Mouse (Mus musculus): ENCODE measurements around the gene Eprs. TPM values are rescaled to one million over a fixed set of nuclear protein-coding genes. Genes with fewer than 3 reads are reported as not detected.

Eprs gene
- polyA plus RNA-seq, 1 experiment from 2014 or later, result 96.4 TPM

DNA sequence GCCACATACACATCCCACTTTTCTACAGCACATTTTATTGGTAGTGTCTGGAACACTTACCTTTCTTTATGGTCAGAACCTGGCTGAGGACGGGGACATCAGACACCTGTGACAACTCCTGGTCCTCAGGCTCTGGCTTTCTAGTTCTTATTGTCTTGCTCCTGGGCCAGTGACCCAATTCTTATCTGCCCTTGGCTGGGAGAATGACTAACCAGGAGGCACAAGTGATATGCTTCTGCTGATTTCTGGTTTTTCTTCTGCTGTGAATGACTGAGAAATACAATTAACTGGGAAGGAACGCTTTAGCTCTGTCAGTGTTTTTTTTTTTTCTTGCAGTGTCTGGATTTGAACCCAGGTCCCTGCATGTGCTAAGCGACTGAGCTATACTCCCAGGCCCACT lies 88.7 kb downstream of the Eprs start:
- H3K4me3 ChIP-seq, result no peak overlapping the region
- H3K36me3 ChIP-seq, result no peaks in the 10 kb centered on the region
- H3K4me2 ChIP-seq, result no peak overlapping the region
- no peaks in the 10 kb centered on the region for H3K9me3 ChIP-seq (replicated peaks)
- no peak for ATAC-seq (replicated peaks; ENCODE audit: insufficient number of reproducible peaks, insufficient read depth, low FRiP score, low read depth)
- H3K27ac ChIP-seq, result no peak overlapping the region
- 88% methylated on average over 3 of the region's 3 CpGs for WGBS
- H3K27me3 ChIP-seq, result peaks cover 35% of the 10 kb centered on the region
- no peak overlapping the region for H3K9ac ChIP-seq
- H3K4me1 ChIP-seq (replicated peaks), result peaks cover 13% of the 10 kb centered on the region

DNA sequence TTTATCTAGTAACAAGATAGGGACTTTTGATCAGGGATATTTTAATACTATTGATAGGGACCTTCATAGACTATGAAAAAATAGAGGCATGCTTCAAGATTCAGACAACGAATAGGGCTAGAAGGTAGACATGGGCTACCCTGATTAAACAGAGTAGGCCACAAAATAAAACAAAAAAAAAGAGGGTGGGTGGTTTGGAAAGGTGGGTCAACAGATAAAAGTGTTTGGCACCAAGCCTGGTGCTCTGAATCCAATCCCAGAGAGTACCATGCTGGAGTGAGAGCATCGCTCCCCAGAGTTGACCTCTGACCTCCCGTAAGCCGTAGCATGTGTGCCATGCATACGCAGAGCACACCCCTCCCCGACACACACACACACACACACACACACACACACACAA lies 89.6 kb downstream of the Eprs start:
- Histone ChIP-seq H3K4me1 (replicated peaks) (peaks cover 13% of the 10 kb centered on the region), H3K4me2 (no peak overlapping the region), H3K4me3 (no peak overlapping the region), H3K27ac (no peak overlapping the region), H3K36me3 (no peaks in the 10 kb centered on the region), H3K9me3 (replicated peaks) (no peaks in the 10 kb centered on the region), H3K27me3 (peaks cover 44% of the 10 kb centered on the region), H3K9ac (no peak overlapping the region)
- WGBS, result 92% methylated on average over 6 of the region's 6 CpGs
- ATAC-seq (replicated peaks; ENCODE audit: insufficient number of reproducible peaks, insufficient read depth, low FRiP score, low read depth), result no peak

- Histone ChIP-seq H3K4me3 (peak overlapping the region; percentile 55), H3K9ac (no peak overlapping the region), H3K9me3 (replicated peaks) (no peaks in the 10 kb centered on the region), H3K4me1 (replicated peaks) (peaks cover 13% of the 10 kb centered on the region), H3K27ac (no peak overlapping the region), H3K4me2 (peak overlapping the region; percentile 93), H3K27me3 (peaks cover 47% of the 10 kb centered on the region), H3K36me3 (no peaks in the 10 kb centered on the region)
- ATAC-seq (replicated peaks; ENCODE audit: insufficient number of reproducible peaks, insufficient read depth, low FRiP score, low read depth), result no peak
- WGBS, result 35% methylated on average over 4 of the region's 4 CpGs
These were observed 91.3 kb downstream of the Eprs start for GRCm38 (mm10) chr1:185454144-185454543.

- H3K36me3 ChIP-seq, result no peaks in the 10 kb centered on the region
- peak; percentile 74 for ATAC-seq (replicated peaks; ENCODE audit: insufficient number of reproducible peaks, insufficient read depth, low FRiP score, low read depth)
- no peaks in the 10 kb centered on the region for H3K9me3 ChIP-seq (replicated peaks)
- WGBS, result 2% methylated on average over 18 of the region's 18 CpGs
- H3K4me1 ChIP-seq (replicated peaks), result peaks cover 13% of the 10 kb centered on the region
- H3K27me3 ChIP-seq, result peaks cover 47% of the 10 kb centered on the region
- H3K9ac ChIP-seq, result peak within 1 kb of the TSS; percentile 15; the same call in 1 of the 2 replicates
- H3K4me3 ChIP-seq, result peak within 1 kb of the TSS; percentile 55
- H3K27ac ChIP-seq, result no peak within 1 kb of the TSS
- peak within 1 kb of the TSS; percentile 93 for H3K4me2 ChIP-seq
These were observed 91.7 kb downstream of the Eprs start, which contains the start of gene Slc30a10 for GRCm38 (mm10) chr1:185454575-185454954. Slc30a10 (plus strand) TSS chr1:185454848.

DNA sequence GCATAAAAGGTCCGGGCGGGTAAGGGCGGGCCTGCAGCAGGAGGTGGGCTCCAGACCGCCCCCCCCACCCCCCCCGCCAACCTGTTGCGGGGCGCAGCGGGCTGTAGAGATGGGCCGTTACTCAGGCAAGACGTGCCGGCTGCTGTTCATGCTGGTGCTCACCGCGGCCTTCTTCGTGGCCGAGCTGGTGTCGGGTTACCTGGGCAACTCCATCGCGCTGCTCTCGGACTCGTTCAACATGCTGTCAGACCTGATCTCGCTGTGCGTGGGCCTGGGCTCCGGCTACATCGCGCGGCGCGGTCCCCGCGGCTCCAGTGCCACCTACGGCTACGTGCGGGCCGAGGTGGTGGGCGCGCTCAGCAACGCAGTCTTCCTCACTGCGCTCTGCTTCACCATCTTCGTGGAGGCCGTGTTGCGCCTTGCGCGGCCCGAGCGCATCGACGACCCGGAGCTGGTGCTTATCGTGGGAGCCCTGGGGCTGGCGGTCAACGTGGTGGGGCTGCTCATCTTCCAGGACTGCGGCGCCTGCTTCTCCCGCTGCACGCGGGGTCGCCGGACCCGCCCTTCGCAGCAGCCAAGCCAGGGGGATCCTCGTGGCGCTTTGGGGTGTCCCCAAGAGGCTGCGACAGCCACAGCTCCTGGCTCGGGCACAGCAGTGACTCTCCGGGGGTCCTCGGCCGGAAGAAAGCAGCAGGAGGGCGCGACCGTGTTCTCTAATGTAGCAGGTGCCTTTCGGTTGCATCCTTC lies 92.3 kb downstream of the Eprs start:
- peak overlapping the region; percentile 15; the same call in 1 of the 2 replicates for H3K9ac ChIP-seq
- H3K36me3 ChIP-seq, result no peaks in the 10 kb centered on the region
- peaks cover 47% of the 10 kb centered on the region for H3K27me3 ChIP-seq
- no peaks in the 10 kb centered on the region for H3K9me3 ChIP-seq (replicated peaks)
- peaks cover 13% of the 10 kb centered on the region for H3K4me1 ChIP-seq (replicated peaks)
- peak; percentile 33 for ATAC-seq (replicated peaks; ENCODE audit: insufficient number of reproducible peaks, insufficient read depth, low FRiP score, low read depth)
- peak overlapping the region; percentile 93 for H3K4me2 ChIP-seq
- H3K4me3 ChIP-seq, result peak overlapping the region; percentile 55
- WGBS, result 2% methylated on average over 71 of the region's 71 CpGs
- no peak overlapping the region for H3K27ac ChIP-seq

- Histone ChIP-seq H3K4me1 (replicated peaks) (peaks cover 13% of the 10 kb centered on the region), H3K9ac (no peak overlapping the region), H3K4me3 (no peak overlapping the region), H3K4me2 (no peak overlapping the region), H3K36me3 (no peaks in the 10 kb centered on the region), H3K9me3 (replicated peaks) (no peaks in the 10 kb centered on the region), H3K27me3 (peaks cover 47% of the 10 kb centered on the region), H3K27ac (no peak overlapping the region)
- no peak for ATAC-seq (replicated peaks; ENCODE audit: insufficient number of reproducible peaks, insufficient read depth, low FRiP score, low read depth)
- WGBS, result 78% methylated on average over 9 of the region's 9 CpGs
These were observed 93.5 kb downstream of the Eprs start for GRCm38 (mm10) chr1:185456327-185456726.

DNA sequence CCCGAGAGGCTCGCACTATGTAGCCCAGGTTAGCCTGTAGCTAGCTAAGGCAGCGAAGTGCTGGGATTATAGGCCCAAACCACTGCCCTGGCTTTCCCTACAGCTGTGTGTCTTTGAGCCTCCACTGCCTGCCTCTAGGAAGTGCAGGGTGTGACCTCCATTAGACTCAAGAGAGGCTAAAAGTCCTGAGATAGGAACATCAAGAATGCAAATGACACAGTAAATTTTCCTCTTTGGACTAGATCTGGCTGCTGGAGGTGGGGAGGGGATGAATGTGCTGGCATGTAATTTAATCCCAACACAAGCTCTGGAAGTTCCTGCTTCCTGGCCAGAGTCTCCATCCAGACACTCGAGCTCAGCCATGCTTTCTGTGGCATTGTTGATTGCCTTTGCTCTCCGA lies 97.3 kb downstream of the Eprs start:
- Histone ChIP-seq H3K4me3 (no peak overlapping the region), H3K4me2 (no peak overlapping the region), H3K9me3 (replicated peaks) (no peaks in the 10 kb centered on the region), H3K27me3 (peaks cover 33% of the 10 kb centered on the region), H3K36me3 (no peaks in the 10 kb centered on the region), H3K27ac (no peak overlapping the region), H3K4me1 (replicated peaks) (peaks cover 5% of the 10 kb centered on the region), H3K9ac (no peak overlapping the region)
- no peak for ATAC-seq (replicated peaks; ENCODE audit: insufficient number of reproducible peaks, insufficient read depth, low FRiP score, low read depth)
- 80% methylated on average over 5 of the region's 5 CpGs for WGBS

GRCm38 (mm10) chr1:185462889-185463288 lies 100.0 kb downstream of the Eprs start:
- H3K4me1 ChIP-seq (replicated peaks), result no peaks in the 10 kb centered on the region
- H3K4me2 ChIP-seq, result no peak overlapping the region
- no peak overlapping the region for H3K27ac ChIP-seq

GRCm38 (mm10) chr1:185469551-185470021 lies 106.7 kb downstream of the Eprs start:
- Histone ChIP-seq H3K36me3 (no peaks in the 10 kb centered on the region), H3K9ac (no peak overlapping the region), H3K9me3 (replicated peaks) (no peaks in the 10 kb centered on the region), H3K27ac (no peak overlapping the region), H3K4me1 (replicated peaks) (0 out of 2 replicates have a peak, but pooled peaks cover 3% of the 10 kb centered on the region), H3K4me3 (no peak overlapping the region), H3K27me3 (no peaks in the 10 kb centered on the region; the same call in 1 of the 2 replicates), H3K4me2 (no peak overlapping the region)
- no peak for ATAC-seq (replicated peaks; ENCODE audit: insufficient number of reproducible peaks, insufficient read depth, low FRiP score, low read depth)
- 35% methylated on average over 8 of the region's 8 CpGs for WGBS

More at GRCm38 (mm10) chr1:185462889-185463288, 100.0 kb downstream of the Eprs start:
- no peak for ATAC-seq (replicated peaks; ENCODE audit: insufficient number of reproducible peaks, insufficient read depth, low FRiP score, low read depth)
- Histone ChIP-seq H3K36me3 (no peaks in the 10 kb centered on the region), H3K9ac (no peak overlapping the region), H3K27me3 (peaks cover 6% of the 10 kb centered on the region; the same call in 1 of the 2 replicates), H3K4me3 (no peak overlapping the region), H3K9me3 (replicated peaks) (no peaks in the 10 kb centered on the region)
- WGBS, result 78% methylated on average over 5 of the region's 5 CpGs

DNA sequence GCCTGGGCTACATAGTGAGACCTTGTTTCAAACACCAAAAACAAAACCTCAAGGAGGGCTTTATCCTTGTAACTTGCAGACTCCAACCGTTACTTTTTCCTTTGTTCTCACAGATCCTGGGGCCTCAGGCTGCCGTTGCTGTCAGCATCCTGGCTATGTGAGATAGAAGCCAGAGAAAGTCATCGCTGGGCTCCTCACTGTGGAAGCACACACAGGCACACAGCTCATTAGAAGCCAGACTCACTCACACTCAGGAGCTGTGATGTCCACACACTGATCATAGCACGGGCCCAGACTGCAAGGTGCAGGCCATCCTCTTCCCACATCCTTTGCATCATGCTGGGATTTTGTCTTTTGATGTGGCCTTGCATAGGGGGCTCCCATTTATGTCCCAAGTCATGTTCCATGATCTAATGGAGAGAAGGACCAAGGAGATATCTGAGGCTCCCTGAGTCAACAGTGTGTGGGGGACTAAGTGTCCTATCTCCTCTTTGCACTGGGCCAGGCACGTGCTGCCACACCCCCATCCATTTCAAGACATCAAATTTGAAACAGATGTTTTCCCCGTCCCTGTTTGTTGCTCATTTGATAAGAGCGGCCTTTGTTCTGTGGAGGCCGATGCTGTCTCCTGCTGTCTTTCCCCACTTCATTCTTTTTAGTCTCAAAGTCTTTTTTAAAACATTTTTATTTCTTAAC lies 109.3 kb downstream of the Eprs start:
- Histone ChIP-seq H3K9me3 (replicated peaks) (no peaks in the 10 kb centered on the region), H3K4me2 (no peak overlapping the region), H3K4me1 (replicated peaks) (0 out of 2 replicates have a peak, but pooled peaks cover 3% of the 10 kb centered on the region), H3K36me3 (no peaks in the 10 kb centered on the region), H3K9ac (no peak overlapping the region), H3K4me3 (no peak overlapping the region), H3K27me3 (no peaks in the 10 kb centered on the region; the same call in 1 of the 2 replicates), H3K27ac (no peak overlapping the region)
- ATAC-seq (replicated peaks; ENCODE audit: insufficient number of reproducible peaks, insufficient read depth, low FRiP score, low read depth), result no peak
- WGBS, result 32% methylated on average over 8 of the region's 8 CpGs

- 82% methylated on average over 4 of the region's 4 CpGs for WGBS
These were observed 109.9 kb downstream of the Eprs start for GRCm38 (mm10) chr1:185472730-185473129.

More at GRCm38 (mm10) chr1:185472730-185473129, 109.9 kb downstream of the Eprs start:
- H3K27ac ChIP-seq, result no peak overlapping the region
- 0 out of 2 replicates have a peak, but pooled peaks cover 3% of the 10 kb centered on the region for H3K4me1 ChIP-seq (replicated peaks)
- no peaks in the 10 kb centered on the region for H3K9me3 ChIP-seq (replicated peaks)
- H3K36me3 ChIP-seq, result no peaks in the 10 kb centered on the region
- H3K4me2 ChIP-seq, result no peak overlapping the region
- H3K9ac ChIP-seq, result no peak overlapping the region
- ATAC-seq (replicated peaks; ENCODE audit: insufficient number of reproducible peaks, insufficient read depth, low FRiP score, low read depth), result no peak
- no peaks in the 10 kb centered on the region; the same call in 1 of the 2 replicates for H3K27me3 ChIP-seq
- H3K4me3 ChIP-seq, result no peak overlapping the region
